Mouse (Mus musculus): ENCODE measurements around the gene Vamp4. TPM values are rescaled to one million over a fixed set of nuclear protein-coding genes. Genes with fewer than 3 reads are reported as not detected.

The Vamp4 gene
- polyA plus RNA-seq, 1 experiment from 2014 or later, result 15.5 TPM

Other genes with a start within 250 kb of the Vamp4 start
- 1.2 and 1.4 TPM in 2 replicates for gene Dnm3, start 92.5 kb upstream of the Vamp4 start, polyA plus RNA-seq (2015; fragmentation: Nextera tagmentation; extraction: Ambion mirVana)
- gene Mettl13, start 22.0 kb upstream of the Vamp4 start, polyA plus RNA-seq (2015; fragmentation: Nextera tagmentation; extraction: Ambion mirVana), result 15.1 and 17.3 TPM in 2 replicates
- not detected in 2 replicates for gene Myoc, start 68.6 kb downstream of the Vamp4 start, polyA plus RNA-seq (2015; fragmentation: Nextera tagmentation; extraction: Ambion mirVana)
- not detected in 2 replicates for gene Myocos, start 87.7 kb downstream of the Vamp4 start, polyA plus RNA-seq (2015; fragmentation: Nextera tagmentation; extraction: Ambion mirVana)
- 52.3 and 54.8 TPM in 2 replicates for gene Prrc2c, start 170.0 kb downstream of the Vamp4 start, polyA plus RNA-seq (2015; fragmentation: Nextera tagmentation; extraction: Ambion mirVana)
- 1.6 TPM in 2 replicates for gene Fmo4, start 243.5 kb downstream of the Vamp4 start, polyA plus RNA-seq (2015; fragmentation: Nextera tagmentation; extraction: Ambion mirVana)